Mouse (Mus musculus) midbrain, postnatal 0 days (tissue): Measurements from ENCODE around the gene Bhlhe41. TPM values are rescaled to one million over a fixed set of nuclear protein-coding genes. Genes with fewer than 3 reads are reported as not detected.

Source experiments
- ATAC-seq: fragments of 200-750 bp; cut with Nextera tagmentation; 2 replicates; pipeline ENCODE4 v1.8.0; 2017; ENCODE audit warnings: moderate number of reproducible peaks, mild to moderate bottlenecking, moderate TSS enrichment, moderate library complexity; ENCODE audit not compliant: low FRiP score
- DNase-seq: peaks from one replicate; pipeline ENCODE4 v3.0.0-alpha.2; 2015; ENCODE audit warnings: low spot score
- H3K27ac ChIP-seq: fragments of 300-500 bp; sonication (generic); 2 replicates; pipeline ENCODE4 v1.5.1; 2014; ENCODE audit warnings: low read depth, mild to moderate bottlenecking, low read length, mixed read lengths
- H3K27me3 ChIP-seq: fragments of 300-500 bp; sonication (generic); 2 replicates; pipeline ENCODE4 v1.6.1; 2014; ENCODE audit warnings: low read length, control low read depth, mixed read lengths; ENCODE audit not compliant: insufficient read depth
- H3K36me3 ChIP-seq: fragments of 300-500 bp; sonication (generic); 2 replicates; pipeline ENCODE4 v1.6.1; 2014; ENCODE audit warnings: low read length, control low read depth, mixed read lengths; ENCODE audit not compliant: insufficient read depth
- H3K4me1 ChIP-seq: fragments of 300-500 bp; sonication (generic); 2 replicates; pipeline ENCODE4 v1.6.1; 2014; ENCODE audit warnings: mild to moderate bottlenecking, control low read depth, antibody characterized with exemption, low read length, mixed read lengths; ENCODE audit not compliant: insufficient read depth
- H3K4me2 ChIP-seq: fragments of 300-500 bp; sonication (generic); 2 replicates; pipeline ENCODE4 v1.6.1; 2014; ENCODE audit warnings: low read depth, mild to moderate bottlenecking, low read length, mixed read lengths; ENCODE audit not compliant: poor library complexity, severe bottlenecking
- H3K4me3 ChIP-seq: fragments of 300-500 bp; sonication (generic); 2 replicates; pipeline ENCODE4 v1.5.1; 2014; ENCODE audit warnings: low read depth, mild to moderate bottlenecking, low read length, moderate library complexity
- H3K9ac ChIP-seq: fragments of 300-500 bp; sonication (generic); replicated peaks from 2 replicates; pipeline ENCODE4 v1.6.1; 2014; ENCODE audit warnings: mild to moderate bottlenecking, low read length, moderate library complexity, mixed read lengths; ENCODE audit not compliant: poor library complexity, severe bottlenecking
- H3K9me3 ChIP-seq: fragments of 300-500 bp; sonication (generic); 2 replicates; pipeline ENCODE4 v1.6.1; 2016; ENCODE audit warnings: low read length, control low read depth
- CTCF ChIP-seq: IDR thresholded peaks from 2 replicates; pipeline ENCODE4 v1.5.1; 2016; ENCODE audit warnings: antibody characterized with exemption, mild to moderate bottlenecking
- WGBS: fragments of 180-500 bp; shearing (Covaris S2); extraction: QIAGEN DNeasy Blood & Tissue Kit; methylation state at CpG from one replicate; pipeline ENCODE4 v1.1.7; 2014; 5-methylcytosine and 5-hydroxymethylcytosine counted together
- polyA plus RNA-seq: library from polyadenylated mRNA; unstranded; fragments of >200 nt; fragmentation: Nextera tagmentation; extraction: Ambion mirVana; gene quantifications from 2 replicates; pipeline ENCODE4 v1.2.1, GENCODE M21; 2015
- total RNA-seq: library from RNA; depleted of rRNA; stranded (reverse); fragments of >200 nt; gene quantifications from 2 replicates; pipeline ENCODE4 v1.2.3, GENCODE M21; 2014

Gene Bhlhe41
- total and polyA plus RNA-seq, 2 experiments from 2014 or later, result 6.4 to 8.3 TPM

GRCm38 (mm10) chr6:145830117-145830516 is 35.2 kb downstream of the Bhlhe41 start:
- Histone ChIP-seq H3K4me3 (no peak overlapping the region), H3K4me1 (no peaks in the 10 kb centered on the region), H3K27me3 (no peaks in the 10 kb centered on the region), H3K9ac (no peak overlapping the region), H3K27ac (no peak overlapping the region), H3K9me3 (no peaks in the 10 kb centered on the region), H3K36me3 (no peaks in the 10 kb centered on the region), H3K4me2 (no peak overlapping the region)
- DNase-seq (peak; percentile 88), ATAC-seq (no peak)
- peak; percentile 96 for TF ChIP-seq CTCF
- WGBS, result 18% methylated on average over 8 of the region's 8 CpGs

DNA sequence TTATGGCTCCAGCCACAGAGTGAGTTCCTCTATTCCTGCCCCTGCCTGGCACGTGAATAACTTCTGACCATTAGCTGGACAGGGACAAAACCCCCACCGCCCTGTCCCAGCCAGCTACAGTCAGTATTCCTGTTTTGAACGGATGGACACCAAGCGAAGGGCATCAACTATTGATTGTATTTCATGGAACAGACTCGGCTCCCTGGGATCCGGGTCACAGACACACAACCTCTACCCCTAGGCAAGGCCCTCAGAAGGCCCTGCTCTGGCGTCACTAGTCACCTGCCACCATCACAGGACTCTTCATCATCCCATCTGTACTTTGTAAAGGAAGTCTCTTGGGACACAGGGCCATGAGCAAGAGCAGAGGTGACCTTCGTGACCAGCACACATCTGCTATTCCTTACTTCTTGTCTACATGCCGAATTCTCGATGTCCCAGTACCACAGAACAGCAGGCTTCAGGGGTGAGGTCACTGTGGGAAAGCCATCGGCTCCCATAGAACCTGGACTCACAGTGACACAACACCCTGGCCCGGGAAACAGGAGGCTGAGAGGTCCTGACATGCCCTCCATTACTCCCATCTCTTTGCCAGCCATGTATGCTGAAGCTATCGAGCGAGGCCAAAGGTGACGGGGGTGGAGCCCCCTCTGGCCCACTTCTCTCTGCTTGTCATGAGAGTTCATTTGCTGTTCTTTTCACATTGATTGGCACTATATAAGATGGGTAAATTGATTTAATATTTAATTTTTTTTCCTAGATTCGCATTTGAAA is 36.1 kb downstream of the Bhlhe41 start:
- DNase-seq (no peak), ATAC-seq (no peak)
- Histone ChIP-seq H3K4me2 (no peak overlapping the region), H3K27me3 (no peaks in the 10 kb centered on the region), H3K9ac (no peak overlapping the region), H3K27ac (no peak overlapping the region), H3K4me1 (no peaks in the 10 kb centered on the region), H3K9me3 (no peaks in the 10 kb centered on the region), H3K4me3 (no peak overlapping the region), H3K36me3 (no peaks in the 10 kb centered on the region)
- WGBS, result 85% methylated on average over 16 of the region's 16 CpGs
- no peak for TF ChIP-seq CTCF

GRCm38 (mm10) chr6:145826305-145826704 is 39.1 kb downstream of the Bhlhe41 start:
- H3K9me3 ChIP-seq, result no peaks in the 10 kb centered on the region
- H3K4me2 ChIP-seq, result no peak overlapping the region
- no peak overlapping the region for H3K27ac ChIP-seq
- no peak overlapping the region for H3K4me3 ChIP-seq
- H3K4me1 ChIP-seq, result no peaks in the 10 kb centered on the region
- TF ChIP-seq CTCF, result no peak
- no peak for ATAC-seq
- WGBS, result 97% methylated on average over 4 of the region's 4 CpGs
- H3K27me3 ChIP-seq, result no peaks in the 10 kb centered on the region
- DNase-seq, result no peak
- no peak overlapping the region for H3K9ac ChIP-seq
- no peaks in the 10 kb centered on the region for H3K36me3 ChIP-seq

GRCm38 (mm10) chr6:145823588-145824234 is 41.6 kb downstream of the Bhlhe41 start:
- Histone ChIP-seq H3K36me3 (no peaks in the 10 kb centered on the region), H3K4me3 (no peak overlapping the region), H3K9ac (no peak overlapping the region), H3K4me2 (no peak overlapping the region), H3K27me3 (no peaks in the 10 kb centered on the region), H3K9me3 (no peaks in the 10 kb centered on the region), H3K4me1 (no peaks in the 10 kb centered on the region), H3K27ac (no peak overlapping the region)
- DNase-seq, result peak; percentile 82
- ATAC-seq, result no peak
- TF ChIP-seq CTCF, result peak; percentile 89
- 43% methylated on average over 5 of the region's 5 CpGs for WGBS

DNA sequence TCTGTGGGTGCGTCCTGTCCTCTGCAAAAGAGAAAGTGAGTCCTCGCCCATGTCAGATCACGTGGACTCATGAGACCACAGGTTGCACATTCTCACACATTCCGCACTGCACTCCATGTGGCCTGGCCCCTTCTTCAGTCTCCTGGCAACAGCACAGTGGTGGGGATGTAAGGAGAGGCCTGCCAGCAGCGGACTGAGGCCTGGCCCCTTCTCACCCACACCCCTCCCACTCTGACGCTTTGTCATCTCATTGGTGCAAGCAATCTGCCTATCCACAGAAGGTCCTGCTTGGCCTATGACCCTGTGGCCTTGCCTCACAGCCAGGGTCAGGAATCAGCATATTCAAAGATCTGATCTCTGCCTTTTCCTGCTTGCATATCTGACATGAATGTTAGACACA is 42.3 kb downstream of the Bhlhe41 start:
- H3K4me1 ChIP-seq, result no peaks in the 10 kb centered on the region
- TF ChIP-seq CTCF, result no peak
- H3K27ac ChIP-seq, result no peak overlapping the region
- no peak overlapping the region for H3K4me2 ChIP-seq
- no peaks in the 10 kb centered on the region for H3K36me3 ChIP-seq
- 37% methylated on average over 6 of the region's 6 CpGs for WGBS
- no peaks in the 10 kb centered on the region for H3K27me3 ChIP-seq
- H3K9ac ChIP-seq, result no peak overlapping the region
- no peaks in the 10 kb centered on the region for H3K9me3 ChIP-seq
- no peak overlapping the region for H3K4me3 ChIP-seq
- DNase-seq (peak; percentile 20), ATAC-seq (peak; percentile 72; the same call in 1 of the 2 replicates)

DNA sequence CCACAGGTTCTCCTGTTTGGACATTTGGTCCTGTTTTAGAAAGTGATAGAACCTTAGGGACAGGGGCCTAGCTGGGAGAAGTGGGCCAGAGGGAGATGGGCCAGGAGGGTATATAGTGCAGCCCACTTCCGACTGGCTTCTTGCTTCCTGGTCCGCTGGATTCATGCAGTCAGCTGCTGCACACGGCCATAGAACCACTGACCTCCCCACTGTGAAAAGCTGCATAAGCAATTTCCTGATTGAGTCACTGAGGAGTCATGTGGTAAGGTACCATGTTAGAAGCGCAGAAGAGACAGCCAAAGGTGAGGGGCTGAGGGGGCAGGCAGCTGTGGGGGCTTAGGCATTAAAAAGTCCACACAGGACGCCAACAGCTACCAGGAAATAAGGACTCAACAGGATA is 43.1 kb downstream of the Bhlhe41 start:
- no peaks in the 10 kb centered on the region for H3K9me3 ChIP-seq
- H3K4me3 ChIP-seq, result no peak overlapping the region
- H3K27ac ChIP-seq, result no peak overlapping the region
- no peaks in the 10 kb centered on the region for H3K4me1 ChIP-seq
- H3K27me3 ChIP-seq, result no peaks in the 10 kb centered on the region
- no peak for ATAC-seq
- no peak for TF ChIP-seq CTCF
- 72% methylated on average over 5 of the region's 5 CpGs for WGBS
- no peaks in the 10 kb centered on the region for H3K36me3 ChIP-seq
- DNase-seq, result no peak
- H3K9ac ChIP-seq, result no peak overlapping the region
- no peak overlapping the region for H3K4me2 ChIP-seq
